ENCODE assay signal across 11 mouse cellular contexts in the genomic region with DNA sequence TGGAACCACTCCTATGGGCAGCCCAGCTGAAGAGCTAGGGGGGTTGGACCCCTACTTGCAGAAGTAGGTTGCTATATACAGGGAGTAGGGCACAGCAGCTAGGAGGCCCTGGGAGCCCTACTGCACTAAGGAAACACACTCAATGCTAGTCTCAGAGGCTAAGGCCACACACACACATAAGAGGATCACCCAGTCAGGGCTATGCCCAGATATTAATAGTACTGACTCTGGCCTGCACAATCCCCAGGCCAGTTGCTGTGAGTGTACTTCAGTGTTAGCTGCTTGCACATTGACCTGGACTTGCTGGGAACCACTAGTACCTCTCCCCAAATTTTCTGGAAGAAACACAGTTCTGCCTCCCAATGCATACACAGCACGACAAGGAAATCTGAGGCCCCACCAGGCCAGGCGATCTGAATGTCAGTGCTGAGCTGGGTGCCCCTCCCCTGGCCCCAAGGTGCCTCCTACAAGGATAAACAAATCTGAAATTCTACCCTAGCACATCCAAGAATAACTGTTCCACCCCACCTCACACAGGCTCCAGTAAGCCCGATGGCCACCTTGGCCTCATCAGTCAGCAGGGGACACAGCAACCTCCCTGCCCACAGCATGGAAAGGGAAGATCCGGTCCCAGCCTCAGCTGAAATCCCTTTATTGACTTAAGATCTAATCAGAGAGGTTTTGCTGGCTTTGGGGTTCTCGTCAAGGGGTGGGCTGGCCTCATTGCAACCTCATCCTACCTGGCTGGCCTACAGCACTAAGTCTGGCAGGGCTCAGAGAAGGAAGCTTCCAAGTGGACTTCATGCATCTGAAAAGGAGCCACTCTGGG. TPM values are rescaled to one million over a fixed set of nuclear protein-coding genes. Genes with fewer than 3 reads are reported as not detected.
A peak's percentile ranks its signal among the peaks of the same experiment; 100 is the strongest.
DNase-seq lines count a peak whose midpoint lies in the region; ATAC-seq and TF ChIP-seq lines count a peak whose summit lies in the region.
"Had no signal": no experiment of that assay in that cellular context is flagged by ENCODE, and none has a peak within 500 bp of the region (broad histone marks: within the 10 kb centered on the region; RNA-seq: fewer than 3 reads in every experiment).

No protein-coding gene starts in this region.

- peak overlapping the region; percentile 80 for H3K27ac ChIP-seq in liver, embryonic 11.5 days (ENCODE audit: low read depth, low read length)
- H3K27ac ChIP-seq: forebrain, embryonic 15.5 days; stomach, embryonic 15.5 days had no signal

- no peak for ATAC-seq in erythroblast, adult 5-6 weeks (replicated peaks; ENCODE audit: low FRiP score, poor library complexity, severe bottlenecking)
- no peak for ATAC-seq in liver, embryonic 11.5 days (replicated peaks; ENCODE audit: low FRiP score)
- ATAC-seq: forebrain, embryonic 15.5 days had no signal

- H3K36me3 ChIP-seq in erythroblast, embryonic 14.5 days (ENCODE audit: control insufficient read depth): peaks cover 36% of the 10 kb centered on the region
- H3K36me3 ChIP-seq in liver, embryonic 11.5 days (ENCODE audit: control insufficient read depth, insufficient read depth, low read length): peaks cover under 1% of the 10 kb centered on the region
- peaks cover under 1% of the 10 kb centered on the region for H3K36me3 ChIP-seq in myocyte (ENCODE audit: control insufficient read depth, insufficient read depth)

- 52% methylated on average over 5 of the region's 5 CpGs for WGBS in liver, embryonic 11.5 days

- no peaks in the 10 kb centered on the region for H3K27me3 ChIP-seq in erythroblast, embryonic 14.5 days (ENCODE audit: control insufficient read depth)
- H3K27me3 ChIP-seq in liver, embryonic 11.5 days (replicated peaks; ENCODE audit: control insufficient read depth, insufficient read depth, low read length): no peaks in the 10 kb centered on the region
- H3K27me3 ChIP-seq in myocyte (ENCODE audit: control insufficient read depth, insufficient read depth, insufficient read length): no peaks in the 10 kb centered on the region
- H3K27me3 ChIP-seq: forebrain, embryonic 15.5 days; stomach, embryonic 15.5 days had no signal

- no peak for TF ChIP-seq POLR2A in myocyte (IDR thresholded peaks at IDR 0.05; ENCODE audit: insufficient read length, low read depth)

- peak; percentile 30 for DNase-seq in liver, embryonic 11.5 days (ENCODE audit: low spot score)
- no peak for DNase-seq in liver
- DNase-seq in gastrocnemius, postnatal 10 days: peak; percentile 19
- DNase-seq in B cell, adult 2 months: no peak
- DNase-seq in thymus, postnatal 25 days: no peak
- DNase-seq: lung, embryonic 14.5 days had no signal

- H3K9me3 ChIP-seq in erythroblast, embryonic 14.5 days (ENCODE audit: control insufficient read depth, low read length): no peaks in the 10 kb centered on the region
- no peaks in the 10 kb centered on the region for H3K9me3 ChIP-seq in liver, embryonic 11.5 days (ENCODE audit: control insufficient read depth, low read length)
- H3K9me3 ChIP-seq: forebrain, embryonic 15.5 days; stomach, embryonic 15.5 days had no signal

- H3ac ChIP-seq in myocyte (ENCODE audit: control insufficient read depth, insufficient read length): no peak overlapping the region

- peak overlapping the region; percentile 77 for H3K4me2 ChIP-seq in liver, embryonic 11.5 days
- H3K4me2 ChIP-seq in myocyte (ENCODE audit: low read depth): peak overlapping the region; percentile 45
- H3K4me2 ChIP-seq: forebrain, embryonic 15.5 days; lung, embryonic 14.5 days; stomach, embryonic 15.5 days had no signal

- peaks cover 97% of the 10 kb centered on the region for H3K4me1 ChIP-seq in erythroblast, embryonic 14.5 days (ENCODE audit: control insufficient read depth)
- H3K4me1 ChIP-seq in liver, embryonic 11.5 days (replicated peaks; ENCODE audit: control insufficient read depth, insufficient read depth, low read length): peaks cover 48% of the 10 kb centered on the region

- H3K4me3 ChIP-seq in erythroblast, embryonic 14.5 days (replicated peaks): peak overlapping the region; percentile 43
- no peak overlapping the region for H3K4me3 ChIP-seq in liver, embryonic 11.5 days (ENCODE audit: low read depth, low read length)
- no peak overlapping the region for H3K4me3 ChIP-seq in myocyte
- H3K4me3 ChIP-seq: forebrain, embryonic 15.5 days; stomach, embryonic 15.5 days had no signal

- no peak overlapping the region; the same call in 1 of the 2 replicates for H3K9ac ChIP-seq in liver, embryonic 11.5 days (ENCODE audit: low read depth, low read length)
- H3K9ac ChIP-seq: forebrain, embryonic 15.5 days; lung, embryonic 14.5 days; stomach, embryonic 15.5 days had no signal

- peaks cover 13% of the 10 kb centered on the region for H3K79me2 ChIP-seq in myocyte (ENCODE audit: control insufficient read depth, insufficient read depth)

TF ChIP-seq in myocyte, 11 proteins besides CTCF, POLR2A, EP300 and RAD21:
- no peak for TF ChIP-seq SRF (IDR thresholded peaks at IDR 0.05; ENCODE audit: control insufficient read depth, insufficient read length, low read depth)
- no peak for TF ChIP-seq MYOG (IDR thresholded peaks at IDR 0.05; ENCODE audit: control insufficient read depth in 1 of 3, insufficient read depth in 1 of 3, insufficient read length in 2 of 3, low read depth in 2 of 3)
- TF ChIP-seq USF1 (IDR thresholded peaks at IDR 0.05; ENCODE audit: low read depth): no peak
- TF ChIP-seq POLR2AphosphoS2 (IDR thresholded peaks at IDR 0.05; ENCODE audit: insufficient read length, low read depth): peak; percentile 21
- TF ChIP-seq E2F4 (IDR thresholded peaks at IDR 0.05; ENCODE audit: insufficient read depth): no peak
- TF ChIP-seq MYOD1 (IDR thresholded peaks at IDR 0.05; ENCODE audit: control insufficient read depth in 1 of 3, insufficient read length in 2 of 3, low read depth in 2 of 3): no peak
- no peak for TF ChIP-seq CEBPB (IDR thresholded peaks at IDR 0.05; ENCODE audit: insufficient read depth, poor library complexity, severe bottlenecking)

RNA-seq across cellular contexts. Expression of a gene that starts 5.7 kb away (rescaled TPM):
- polyA plus RNA-seq in erythroblast, embryonic 14.5 days (2012): 1.5 and 1.9 TPM in 2 replicates
- total RNA-seq in erythroblast, adult 5-6 weeks (2015; ENCODE audit: low replicate concordance): 18.8 and 40.8 TPM in 2 replicates
- 11.6 and 16.0 TPM in 2 replicates for total RNA-seq in erythroblast, adult 5-6 weeks (2017; ENCODE audit: low replicate concordance)
- polyA plus RNA-seq in liver, embryonic 11.5 days (2014; fragmentation: Nextera tagmentation; extraction: Ambion mirVana): 44.5 and 51.2 TPM in 2 replicates
- total RNA-seq in gastrocnemius, postnatal 10 days (2021): 10 to 100 TPM; 36.5 to 43.5 TPM
- polyA plus RNA-seq in myocyte (2012; fragmentation: generic; extraction: Trizol): 53.4 TPM

RNA-seq across cellular contexts. Expression of a gene that starts 12.7 kb away (rescaled TPM):
- polyA plus RNA-seq in erythroblast, embryonic 14.5 days (2012): 1.4 and 1.5 TPM in 2 replicates
- 9.2 and 16.9 TPM in 2 replicates for total RNA-seq in erythroblast, adult 5-6 weeks (2015; ENCODE audit: low replicate concordance)
- 21.0 and 30.1 TPM in 2 replicates for total RNA-seq in erythroblast, adult 5-6 weeks (2017; ENCODE audit: low replicate concordance)
- polyA plus RNA-seq in liver, embryonic 11.5 days (2014; fragmentation: Nextera tagmentation; extraction: Ambion mirVana): 63.0 and 68.5 TPM in 2 replicates
- 10 to 100 TPM; 26.7 to 33.4 TPM for total RNA-seq in gastrocnemius, postnatal 10 days (2021)
- polyA plus RNA-seq in myocyte (2012; fragmentation: generic; extraction: Trizol): 46.0 TPM

RNA-seq across cellular contexts. Expression of a gene that starts 13.6 kb away (rescaled TPM):
- 0.22 and 0.24 TPM in 2 replicates for polyA plus RNA-seq in erythroblast, embryonic 14.5 days (2012)
- total RNA-seq in erythroblast, adult 5-6 weeks (2015; ENCODE audit: low replicate concordance): 2.1 and 6.3 TPM in 2 replicates
- total RNA-seq in erythroblast, adult 5-6 weeks (2017; ENCODE audit: low replicate concordance): 1.5 and 5.1 TPM in 2 replicates
- 31.2 and 33.9 TPM in 2 replicates for polyA plus RNA-seq in liver, embryonic 11.5 days (2014; fragmentation: Nextera tagmentation; extraction: Ambion mirVana)
- 10 to 100 TPM; 28.4 to 32.4 TPM for total RNA-seq in gastrocnemius, postnatal 10 days (2021)
- polyA plus RNA-seq in myocyte (2012; fragmentation: generic; extraction: Trizol): 7.0 TPM

RNA-seq across cellular contexts. Expression of a gene that starts 20.0 kb away (rescaled TPM):
- polyA plus RNA-seq in erythroblast, embryonic 14.5 days (2012): 0.08 TPM in 1 of 2 replicates, not detected in the other
- total RNA-seq in erythroblast, adult 5-6 weeks (2015; ENCODE audit: low replicate concordance): 0.63 and 4.0 TPM in 2 replicates
- 0.56 and 1.9 TPM in 2 replicates for total RNA-seq in erythroblast, adult 5-6 weeks (2017; ENCODE audit: low replicate concordance)
- polyA plus RNA-seq in liver, embryonic 11.5 days (2014; fragmentation: Nextera tagmentation; extraction: Ambion mirVana): 6.2 and 6.8 TPM in 2 replicates
- total RNA-seq in gastrocnemius, postnatal 10 days (2021): 1 to 10 TPM in 1 of 2 experiments, under 1 TPM in 1; 0.85 to 1.2 TPM
- 0.67 TPM for polyA plus RNA-seq in myocyte (2012; fragmentation: generic; extraction: Trizol)

RNA-seq across cellular contexts. Expression of a gene that starts 58.7 kb away (rescaled TPM):
- 0.84 and 0.93 TPM in 2 replicates for polyA plus RNA-seq in erythroblast, embryonic 14.5 days (2012)
- total RNA-seq in erythroblast, adult 5-6 weeks (2015; ENCODE audit: low replicate concordance): 8.2 and 17.1 TPM in 2 replicates
- total RNA-seq in erythroblast, adult 5-6 weeks (2017; ENCODE audit: low replicate concordance): 12.7 and 14.8 TPM in 2 replicates
- polyA plus RNA-seq in liver, embryonic 11.5 days (2014; fragmentation: Nextera tagmentation; extraction: Ambion mirVana): 61.1 and 65.6 TPM in 2 replicates
- 10 to 100 TPM; 67.5 to 70.1 TPM for total RNA-seq in gastrocnemius, postnatal 10 days (2021)
- 67.7 TPM for polyA plus RNA-seq in myocyte (2012; fragmentation: generic; extraction: Trizol)

Comparison
In these comparisons a context has a peak if more than half of its experiments do, and no peak if none do; other contexts are left out.
1. DNase-seq: peak in liver, embryonic 11.5 days (single experiment) and gastrocnemius, postnatal 10 days (single experiment); none in liver (single experiment), B cell, adult 2 months (0 of 2) and thymus, postnatal 25 days (single experiment).
2. RNA of a gene that starts 5.7 kb away (polyA plus RNA-seq): 53.4 TPM in myocyte (single experiment) and 44.5 to 51.2 TPM in liver, embryonic 11.5 days; 1.5 to 1.9 TPM in erythroblast, embryonic 14.5 days; every median in the first group is over 10 times any median in the second.
3. RNA of a gene that starts 12.7 kb away (polyA plus RNA-seq): 63.0 to 68.5 TPM in liver, embryonic 11.5 days and 46.0 TPM in myocyte (single experiment); 1.4 to 1.5 TPM in erythroblast, embryonic 14.5 days; every median in the first group is over 10 times any median in the second.